Mouse (Mus musculus): ENCODE results near the gene Zfp715.

GRCm38 (mm10) chr7:43309069-43309468 lies 4.0 kb downstream of the Zfp715 start:
- no peak for TF ChIP-seq CTCF (IDR thresholded peaks at IDR 0.05; ENCODE audit: low read depth)
- TF ChIP-seq EP300 (IDR thresholded peaks at IDR 0.05; ENCODE audit: low read depth): no peak

Measured in liver, postnatal 0 days (tissue).